Mouse (Mus musculus) ES-E14 (cell line): Measurements from ENCODE around the gene Unc13c. TPM values are rescaled to one million over a fixed set of nuclear protein-coding genes. Genes with fewer than 3 reads are reported as not detected.

Experiments
- DNase-seq: peaks from one replicate; pipeline ENCODE4 v3.0.0-alpha.2; 2013; ENCODE audit warnings: low read depth, low spot score
- H3K27ac ChIP-seq: 2 replicates; pipeline ENCODE4 v1.5.1; 2012; ENCODE audit warnings: low read depth, mild to moderate bottlenecking, low read length, moderate library complexity, mixed read lengths; ENCODE audit not compliant: poor library complexity, insufficient read depth, severe bottlenecking
- H3K36me3 ChIP-seq: 2 replicates; pipeline ENCODE4 v1.6.1; 2012; ENCODE audit warnings: mild to moderate bottlenecking, low read length, moderate library complexity, mixed read lengths; ENCODE audit not compliant: control insufficient read depth, poor library complexity, insufficient read depth, severe bottlenecking
- H3K4me1 ChIP-seq, 2 experiments: fragments of 150-350 bp in 1 of 2; sonication (generic) in 1 of 2; 2 replicates each; pipeline ENCODE4 v1.6.1; 2012; ENCODE audit warnings: low read length in 2 of 2, mild to moderate bottlenecking in 1 of 2, mixed read lengths in 1 of 2; ENCODE audit not compliant: control insufficient read depth in 2 of 2, insufficient read depth in 2 of 2, poor library complexity in 1 of 2
- H3K4me3 ChIP-seq, 2 experiments: fragments of 150-350 bp in 1 of 2; sonication (generic) in 1 of 2; 2 replicates each; pipeline ENCODE4 v1.5.1; 2012; ENCODE audit warnings: low read length in 2 of 2, low read depth in 1 of 2, mild to moderate bottlenecking in 1 of 2, mixed read lengths in 1 of 2; ENCODE audit not compliant: insufficient read depth in 1 of 2, poor library complexity in 1 of 2, severe bottlenecking in 1 of 2
- H3K9ac ChIP-seq: 2 replicates; pipeline ENCODE4 v1.6.1; 2012; ENCODE audit warnings: low read depth, mild to moderate bottlenecking, low read length, mixed read lengths; ENCODE audit not compliant: poor library complexity, insufficient read depth, severe bottlenecking
- H3K9me3 ChIP-seq: fragments of 150-350 bp; sonication (generic); 2 replicates; pipeline ENCODE4 v1.6.1; 2012; ENCODE audit warnings: low read depth, mild to moderate bottlenecking, low read length; ENCODE audit not compliant: control insufficient read depth, insufficient read depth
- CHD2 ChIP-seq: IDR thresholded peaks from 2 replicates; pipeline ENCODE4 v1.6.1; 2014; ENCODE audit warnings: mild to moderate bottlenecking, low read depth, low read length, inconsistent platforms
- HCFC1 ChIP-seq: IDR thresholded peaks from 2 replicates; pipeline ENCODE4 v1.6.1; 2012; ENCODE audit warnings: low read length, inconsistent platforms, borderline replicate concordance; ENCODE audit not compliant: insufficient read depth
- MAFK ChIP-seq: IDR thresholded peaks from 2 replicates; pipeline ENCODE4 v1.6.1; 2014; ENCODE audit warnings: mild to moderate bottlenecking, low read depth, low read length, inconsistent platforms; ENCODE audit not compliant: insufficient read depth
- ZC3H11A ChIP-seq: IDR thresholded peaks from 2 replicates; pipeline ENCODE4 v1.6.1; 2012; ENCODE audit warnings: low read depth, mild to moderate bottlenecking, inconsistent platforms, low read length, borderline replicate concordance
- ZNF384 ChIP-seq: IDR thresholded peaks from 2 replicates; pipeline ENCODE4 v1.6.1; 2012; ENCODE audit warnings: low read depth, low read length, inconsistent platforms
- in situ Hi-C, 2 experiments: fragments of 600-800 bp; cut with MboI; formaldehyde crosslinking; loops; one replicate each; pipeline ENCODE4 v1.15.1; 2025; ENCODE audit warnings: low sequenced_read_pairs in 2 of 2, inconsistent platforms in 1 of 2; ENCODE audit not compliant: unreplicated experiment in 2 of 2
- total RNA-seq: library from RNA; depleted of rRNA; stranded (reverse); fragments of 300-350 nt; gene quantifications from 2 replicates; pipeline ENCODE4 v1.2.3, GENCODE M21; 2012

The Unc13c gene
- total RNA-seq, 1 experiment, result under 0.01 TPM

GRCm38 (mm10) chr9:73931988-73932387, 36.8 kb downstream of the Unc13c start:
- no peak for DNase-seq
- TF ChIP-seq ZNF384, result no peak
- TF ChIP-seq ZC3H11A, result no peak
- TF ChIP-seq CHD2, result no peak
- TF ChIP-seq MAFK, result no peak
- no peak for TF ChIP-seq HCFC1
- Histone ChIP-seq H3K9ac (no peak overlapping the region), H3K4me1 (no peaks in the 10 kb centered on the region), H3K9me3 (no peaks in the 10 kb centered on the region), H3K27ac (no peak overlapping the region), H3K4me3 (no peak overlapping the region), H3K36me3 (no peaks in the 10 kb centered on the region)
- in situ Hi-C loops, result no loop called here

- Histone ChIP-seq H3K4me1 (no peaks in the 10 kb centered on the region), H3K9ac (no peak overlapping the region), H3K4me3 (no peak overlapping the region), H3K9me3 (no peaks in the 10 kb centered on the region), H3K27ac (no peak overlapping the region), H3K36me3 (no peaks in the 10 kb centered on the region)
- in situ Hi-C loops, result no loop called here
- TF ChIP-seq HCFC1 (no peak), ZNF384 (no peak), ZC3H11A (no peak), CHD2 (no peak), MAFK (no peak)
- DNase-seq, result no peak
These were observed 41.5 kb downstream of the Unc13c start for GRCm38 (mm10) chr9:73927276-73927675.

- TF ChIP-seq CHD2 (no peak), ZNF384 (no peak)
- no peak overlapping the region for H3K9ac ChIP-seq
- H3K4me1 ChIP-seq, result no peaks in the 10 kb centered on the region
- H3K27ac ChIP-seq, result no peak overlapping the region
- H3K9me3 ChIP-seq, result no peaks in the 10 kb centered on the region
- in situ Hi-C loops, result no loop called here
- H3K4me3 ChIP-seq, result no peak overlapping the region
- H3K36me3 ChIP-seq, result no peaks in the 10 kb centered on the region
- no peak for DNase-seq
These were observed 46.2 kb downstream of the Unc13c start for GRCm38 (mm10) chr9:73922449-73923115.

GRCm38 (mm10) chr9:73905959-73906358, 62.8 kb downstream of the Unc13c start:
- no peak for DNase-seq
- H3K4me3 ChIP-seq, result no peak overlapping the region
- no peaks in the 10 kb centered on the region for H3K4me1 ChIP-seq
- H3K9me3 ChIP-seq, result no peaks in the 10 kb centered on the region
- H3K27ac ChIP-seq, result no peak overlapping the region
- no peak overlapping the region for H3K9ac ChIP-seq
- in situ Hi-C loops, result no loop called here
- no peaks in the 10 kb centered on the region for H3K36me3 ChIP-seq
- no peak for TF ChIP-seq ZC3H11A
- no peak for TF ChIP-seq HCFC1

- Histone ChIP-seq H3K4me1 (no peaks in the 10 kb centered on the region), H3K4me3 (no peak overlapping the region), H3K27ac (no peak overlapping the region), H3K9ac (no peak overlapping the region), H3K36me3 (no peaks in the 10 kb centered on the region), H3K9me3 (no peaks in the 10 kb centered on the region)
- in situ Hi-C loops, result no loop called here
- no peak for DNase-seq
- TF ChIP-seq HCFC1, result no peak
- no peak for TF ChIP-seq MAFK
- no peak for TF ChIP-seq ZNF384
- no peak for TF ChIP-seq ZC3H11A
- TF ChIP-seq CHD2, result no peak
These were observed 70.2 kb downstream of the Unc13c start for GRCm38 (mm10) chr9:73898516-73898915.
